Mouse (Mus musculus) lung, embryonic 14.5 days (tissue): ENCODE measurements around the gene Smim12. TPM values are rescaled to one million over a fixed set of nuclear protein-coding genes. Genes with fewer than 3 reads are reported as not detected.

Experiments
- ATAC-seq: fragments of 200-750 bp; cut with Nextera tagmentation; 2 replicates; pipeline ENCODE4 v1.8.0; 2017; ENCODE audit warnings: mild to moderate bottlenecking, moderate TSS enrichment, moderate library complexity; ENCODE audit not compliant: insufficient read depth
- DNase-seq: peaks from one replicate; pipeline ENCODE4 v3.0.0-alpha.2; 2015
- H3K27ac ChIP-seq: fragments of 300-500 bp; sonication (generic); 2 replicates; pipeline ENCODE4 v1.5.1; 2014; ENCODE audit warnings: low read depth, mild to moderate bottlenecking, moderate library complexity
- H3K27me3 ChIP-seq: fragments of 300-500 bp; sonication (generic); 2 replicates; pipeline ENCODE4 v1.6.1; 2014; ENCODE audit warnings: low read length, control low read depth; ENCODE audit not compliant: insufficient read depth
- H3K36me3 ChIP-seq: fragments of 300-500 bp; sonication (generic); 2 replicates; pipeline ENCODE4 v1.6.1; 2014; ENCODE audit warnings: control low read depth; ENCODE audit not compliant: insufficient read depth
- H3K4me1 ChIP-seq: fragments of 300-500 bp; sonication (generic); 2 replicates; pipeline ENCODE4 v1.6.1; 2014; ENCODE audit warnings: antibody characterized with exemption, control low read depth; ENCODE audit not compliant: insufficient read depth
- H3K4me2 ChIP-seq: fragments of 300-500 bp; sonication (generic); 2 replicates; pipeline ENCODE4 v1.6.1; 2014; ENCODE audit warnings: mild to moderate bottlenecking
- H3K4me3 ChIP-seq: fragments of 300-500 bp; sonication (generic); 2 replicates; pipeline ENCODE4 v1.5.1; 2014; ENCODE audit warnings: low read depth, low read length
- H3K9ac ChIP-seq: fragments of 300-500 bp; sonication (generic); 2 replicates; pipeline ENCODE4 v1.6.1; 2014
- H3K9me3 ChIP-seq: fragments of 300-500 bp; sonication (generic); 2 replicates; pipeline ENCODE4 v1.6.1; 2016; ENCODE audit warnings: low read depth, low read length, control low read depth
- CTCF ChIP-seq: IDR thresholded peaks from 2 replicates; pipeline ENCODE4 v1.5.1; 2016; ENCODE audit warnings: antibody characterized with exemption, low read depth
- WGBS: fragments of 180-500 bp; shearing (Covaris S2); extraction: QIAGEN DNeasy Blood & Tissue Kit; methylation state at CpG from one replicate; pipeline ENCODE4 v1.1.7; 2014; 5-methylcytosine and 5-hydroxymethylcytosine counted together
- polyA plus RNA-seq: library from polyadenylated mRNA; unstranded; fragments of >200 nt; fragmentation: Nextera tagmentation; extraction: Ambion mirVana; gene quantifications from 2 replicates; pipeline ENCODE4 v1.2.1, GENCODE M21; 2014

The Smim12 gene
- polyA plus RNA-seq, 1 experiment from 2014 or later, result 63.0 TPM

GRCm38 (mm10) chr4:127224444-127225100 is 19.0 kb upstream of the Smim12 start:
- Histone ChIP-seq H3K9me3 (no peaks in the 10 kb centered on the region), H3K27me3 (peaks cover 38% of the 10 kb centered on the region), H3K27ac (no peak overlapping the region), H3K4me3 (no peak overlapping the region), H3K4me1 (no peaks in the 10 kb centered on the region), H3K9ac (no peak overlapping the region), H3K4me2 (no peak overlapping the region), H3K36me3 (no peaks in the 10 kb centered on the region)
- WGBS, result 26% methylated on average over 19 of the region's 19 CpGs
- DNase-seq (no peak), ATAC-seq (no peak)
- no peak for TF ChIP-seq CTCF

GRCm38 (mm10) chr4:127226067-127226466 is 17.5 kb upstream of the Smim12 start:
- H3K4me1 ChIP-seq, result no peaks in the 10 kb centered on the region
- H3K9me3 ChIP-seq, result no peaks in the 10 kb centered on the region
- no peak for ATAC-seq
- peaks cover 38% of the 10 kb centered on the region for H3K27me3 ChIP-seq
- no peak overlapping the region for H3K4me2 ChIP-seq
- no peak for DNase-seq
- no peak overlapping the region for H3K4me3 ChIP-seq
- 49% methylated on average over 4 of the region's 4 CpGs for WGBS
- no peak overlapping the region for H3K27ac ChIP-seq
- H3K36me3 ChIP-seq, result no peaks in the 10 kb centered on the region
- TF ChIP-seq CTCF, result no peak
- no peak overlapping the region for H3K9ac ChIP-seq

- WGBS, result 22% methylated on average over 17 of the region's 17 CpGs
- no peak for ATAC-seq
- Histone ChIP-seq H3K27me3 (peaks cover 38% of the 10 kb centered on the region), H3K4me2 (no peak overlapping the region), H3K27ac (no peak overlapping the region), H3K9ac (no peak overlapping the region), H3K9me3 (no peaks in the 10 kb centered on the region), H3K36me3 (no peaks in the 10 kb centered on the region), H3K4me3 (no peak overlapping the region), H3K4me1 (no peaks in the 10 kb centered on the region)
- DNase-seq, result no peak
- TF ChIP-seq CTCF, result no peak
Observed at GRCm38 (mm10) chr4:127227051-127227673, 16.4 kb upstream of the Smim12 start.

- Histone ChIP-seq H3K4me1 (no peaks in the 10 kb centered on the region), H3K9ac (no peak overlapping the region), H3K4me2 (no peak overlapping the region), H3K4me3 (no peak overlapping the region), H3K27me3 (peaks cover 29% of the 10 kb centered on the region), H3K9me3 (no peaks in the 10 kb centered on the region), H3K36me3 (no peaks in the 10 kb centered on the region), H3K27ac (no peak overlapping the region)
- DNase-seq, result no peak
- 36% methylated on average over 6 of the region's 6 CpGs for WGBS
- TF ChIP-seq CTCF, result no peak
- ATAC-seq, result no peak
Observed at GRCm38 (mm10) chr4:127232028-127232427, 11.6 kb upstream of the Smim12 start.

- H3K4me2 ChIP-seq, result no peak overlapping the region
- WGBS, result 52% methylated on average over 5 of the region's 5 CpGs
- H3K27me3 ChIP-seq, result peaks cover 28% of the 10 kb centered on the region
- no peak overlapping the region for H3K9ac ChIP-seq
- H3K4me3 ChIP-seq, result no peak overlapping the region
- no peak for DNase-seq
- TF ChIP-seq CTCF, result no peak
- H3K4me1 ChIP-seq, result no peaks in the 10 kb centered on the region
- H3K9me3 ChIP-seq, result no peaks in the 10 kb centered on the region
- no peak overlapping the region for H3K27ac ChIP-seq
- ATAC-seq, result no peak
- no peaks in the 10 kb centered on the region for H3K36me3 ChIP-seq
Observed at GRCm38 (mm10) chr4:127232551-127232950, 11.0 kb upstream of the Smim12 start.

- DNase-seq, result no peak
- no peak overlapping the region for H3K9ac ChIP-seq
- H3K4me1 ChIP-seq, result no peaks in the 10 kb centered on the region
- no peaks in the 10 kb centered on the region for H3K9me3 ChIP-seq
- H3K36me3 ChIP-seq, result no peaks in the 10 kb centered on the region
- no peak overlapping the region for H3K27ac ChIP-seq
- H3K4me3 ChIP-seq, result no peak overlapping the region
- peaks cover 24% of the 10 kb centered on the region for H3K27me3 ChIP-seq
- 73% methylated on average over 40 of the region's 40 CpGs for WGBS
- no peak for TF ChIP-seq CTCF
- no peak overlapping the region for H3K4me2 ChIP-seq
- ATAC-seq, result no peak
Observed at GRCm38 (mm10) chr4:127233416-127234125, 10.0 kb upstream of the Smim12 start.
